Mouse (Mus musculus) heart, postnatal 36 days (tissue): ENCODE measurements around the gene Rhpn2. TPM values are rescaled to one million over a fixed set of nuclear protein-coding genes. Genes with fewer than 3 reads are reported as not detected.

ENCODE experiments used
- DNase-seq, 2 experiments: peaks; one replicate each; pipeline ENCODE4 v3.0.0; 2021 to 2022
- intact Hi-C: fragments of 180-260 bp; cut with DNase I; formaldehyde crosslinking; loops from one replicate; pipeline ENCODE4 v1.15.1; 2025
- total RNA-seq, 2 experiments: library from RNA; stranded (reverse); gene quantifications; 2 replicates each; pipeline ENCODE4 v1.2.3; 2021

The Rhpn2 gene
- total RNA-seq, 2 experiments from 2014 or later = 4.5 to 6.1 TPM

- intact Hi-C loops = no loop called here
- DNase-seq = no peak
Measured at GRCm38 (mm10) chr7:35381861-35382260, 47.9 kb downstream of the Rhpn2 start.

DNA sequence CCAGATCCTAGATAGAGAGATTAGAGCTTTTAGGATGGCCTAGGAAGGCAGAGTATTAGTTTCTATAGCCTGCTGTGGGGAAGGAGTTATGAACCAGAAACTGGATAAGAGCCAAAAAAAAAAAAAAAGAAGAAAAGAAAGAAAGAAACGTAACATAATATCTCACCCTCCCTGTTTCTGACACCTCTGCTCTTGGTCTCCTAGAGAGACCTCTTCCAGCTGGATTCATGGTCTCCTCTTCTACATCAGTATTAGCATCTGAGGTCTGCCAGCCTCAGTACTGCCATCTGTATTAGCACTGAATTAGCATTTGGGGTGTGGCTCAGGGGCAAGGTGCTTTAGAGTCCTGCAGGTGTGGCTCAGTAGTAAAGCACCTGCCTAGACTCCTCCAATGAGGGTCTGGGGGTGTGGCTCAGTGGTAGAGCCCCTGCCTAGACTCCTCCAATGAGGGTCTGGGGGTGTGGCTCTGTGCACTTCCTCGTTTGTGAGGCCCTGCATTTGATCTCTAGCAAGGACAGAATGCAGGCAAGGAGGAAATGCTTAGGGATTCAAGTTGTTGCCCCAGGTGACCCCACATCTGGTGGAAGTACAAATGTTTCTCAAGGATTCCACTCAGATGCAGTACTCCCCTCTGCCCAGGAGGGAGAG, 48.9 kb downstream of the Rhpn2 start:
- DNase-seq = no peak
- intact Hi-C loops = no loop called here

DNA sequence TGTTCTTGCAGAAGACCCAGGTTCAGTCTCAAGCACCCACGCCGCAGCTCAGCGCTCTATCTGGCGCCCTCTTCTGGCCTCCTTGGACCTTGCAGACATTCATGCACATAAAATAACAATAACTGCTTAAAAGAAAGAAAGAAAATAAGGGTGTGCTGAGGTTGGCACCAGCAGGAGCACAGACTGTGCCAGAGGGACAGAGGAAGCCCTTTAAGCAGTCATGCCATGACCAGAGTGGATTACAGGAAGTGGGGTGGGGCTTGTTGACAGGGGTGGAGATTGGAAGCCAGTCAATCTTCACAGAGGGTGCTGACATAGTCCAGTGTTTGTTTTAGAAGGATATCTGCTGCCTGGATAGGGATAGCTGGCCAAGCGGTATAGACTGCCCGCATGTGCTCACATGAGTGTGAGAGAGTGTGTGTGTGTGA, 52.6 kb downstream of the Rhpn2 start:
- intact Hi-C loops = no loop called here
- DNase-seq = peak in 1 of 2 experiments; percentile 15

DNA sequence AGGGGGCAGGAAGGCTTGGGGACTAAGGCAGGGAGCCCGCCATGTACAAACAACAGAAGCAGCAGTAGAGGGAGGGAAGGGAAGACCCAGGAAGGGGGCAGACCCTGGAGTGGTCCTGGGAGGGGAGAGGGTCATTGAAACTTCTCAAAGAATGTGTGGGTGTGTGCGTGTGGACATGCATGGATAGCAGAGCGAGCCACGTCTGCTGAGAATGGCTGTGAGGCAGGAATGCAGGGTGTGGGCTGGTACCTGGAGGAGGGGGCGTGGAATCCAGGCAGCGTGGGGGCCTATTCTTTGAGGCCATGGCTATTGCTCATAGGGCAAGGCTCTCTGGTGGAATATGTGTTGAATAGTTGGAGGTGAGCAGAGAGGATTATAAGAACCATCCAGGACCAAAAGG, 54.7 kb downstream of the Rhpn2 start:
- DNase-seq = no peak
- intact Hi-C loops = no loop called here

GRCm38 (mm10) chr7:35392935-35393334, 59.0 kb downstream of the Rhpn2 start:
- intact Hi-C loops = loop anchor here (1.0 to 10.0 kb wide), 5 partner anchors 60 to 1008 kb away; partner anchors contain the start of genes Ankrd27, Pdcd5 and Rgs9bp
- peak; percentile 12 to 33 for DNase-seq

GRCm38 (mm10) chr7:35395734-35396456, 61.9 kb downstream of the Rhpn2 start:
- no peak for DNase-seq
- intact Hi-C loops = loop anchor here (5.0 to 10.0 kb wide), 4 partner anchors 79 to 1011 kb away; partner anchors contain the start of genes Ankrd27, Gpatch1, Pdcd5 and Rgs9bp

GRCm38 (mm10) chr7:35396542-35397168, 62.7 kb downstream of the Rhpn2 start, which contains the start of the genes Faap24 and Cep89:
TSS of gene Faap24 (minus strand) at chr7:35396836.
TSS of gene Cep89 (plus strand) at chr7:35397035.
- intact Hi-C loops = loop anchor here (5.0 to 10.0 kb wide), 4 partner anchors 79 to 1012 kb away; partner anchors contain the start of genes Ankrd27, Gpatch1, Pdcd5 and Rgs9bp
- DNase-seq = peak; percentile 92 to 96

GRCm38 (mm10) chr7:35401169-35401568, 67.2 kb downstream of the Rhpn2 start:
- DNase-seq = no peak
- intact Hi-C loops = no loop called here

DNA sequence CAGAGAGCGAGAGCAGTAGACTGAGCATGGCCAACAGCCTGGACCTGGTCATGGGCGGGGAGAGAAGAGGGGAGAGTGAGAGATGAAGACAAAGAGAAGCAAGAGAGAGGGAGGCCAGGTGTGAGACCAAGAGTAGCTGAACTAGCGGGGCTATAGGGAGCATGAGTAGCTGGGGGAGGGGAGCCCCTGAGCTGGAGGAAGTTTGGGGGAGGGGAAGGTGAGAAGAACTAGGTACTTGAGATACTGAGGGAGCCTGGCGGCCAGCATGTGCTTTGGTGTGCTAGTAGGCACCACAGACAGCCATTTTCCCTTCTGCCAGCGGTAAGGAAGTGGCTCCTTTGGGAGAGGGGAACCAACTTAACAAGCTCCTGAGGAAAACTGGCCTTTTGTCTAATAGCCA, 81.3 kb downstream of the Rhpn2 start:
- intact Hi-C loops = no loop called here
- DNase-seq = no peak

DNA sequence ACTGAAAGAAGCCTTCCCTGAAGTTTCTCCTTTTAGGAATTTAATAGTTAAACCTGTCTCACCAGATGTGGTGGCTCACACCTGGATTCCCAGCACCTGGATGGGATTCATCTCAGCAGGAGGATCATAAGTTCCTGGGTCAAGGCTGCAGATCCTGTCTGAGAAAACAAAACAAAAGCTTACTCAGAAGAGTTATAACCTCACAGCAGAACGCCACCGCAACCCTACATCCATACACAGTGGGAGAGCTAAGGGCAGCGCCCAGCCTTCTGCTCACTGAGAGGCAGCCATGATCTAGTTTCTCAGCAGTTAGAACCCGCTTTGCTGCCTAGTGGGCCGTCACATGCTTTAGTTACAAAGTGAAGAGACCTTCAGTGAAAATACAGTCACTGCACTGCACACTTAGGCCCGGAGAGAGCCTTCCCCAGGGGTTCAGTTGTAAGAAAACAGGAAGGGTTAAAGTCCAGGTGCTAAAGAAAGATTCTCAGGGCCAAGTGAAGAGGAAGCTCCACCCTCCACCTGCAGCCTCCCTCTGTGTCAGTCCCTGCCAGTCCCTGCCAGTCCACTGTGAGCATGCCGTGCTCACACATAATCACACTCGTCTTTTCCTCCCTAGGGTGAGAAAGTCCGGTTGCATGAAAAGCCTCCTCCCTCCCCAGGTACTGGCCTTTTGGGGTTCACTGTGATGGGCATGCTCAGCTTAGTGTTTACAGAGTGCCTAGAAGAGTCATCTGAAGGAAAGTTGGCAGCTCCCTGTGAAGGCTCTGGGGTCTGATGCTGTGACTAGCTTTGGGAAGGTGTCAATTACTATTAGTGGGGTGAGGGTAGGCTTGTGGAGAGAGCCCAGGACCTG, 82.1 kb downstream of the Rhpn2 start:
- intact Hi-C loops = no loop called here

DNA sequence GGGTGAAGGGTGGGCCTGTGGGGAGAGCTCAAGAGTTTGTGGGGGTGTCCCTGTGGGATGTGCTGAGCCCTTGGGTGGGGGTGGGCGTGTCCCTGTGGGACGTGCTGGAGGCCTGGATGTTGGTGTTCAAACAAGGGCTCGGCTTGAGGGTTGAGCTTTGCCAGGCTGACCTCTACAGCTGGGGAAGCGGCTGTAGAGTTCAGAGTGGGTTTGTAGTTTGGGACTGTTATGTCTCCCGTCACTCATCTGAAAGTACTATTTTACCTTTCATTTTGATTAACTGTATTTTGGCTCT, 82.6 kb downstream of the Rhpn2 start:
- DNase-seq = no peak

More for the DNA sequence above, 82.1 kb downstream of the Rhpn2 start:
- DNase-seq = no peak

GRCm38 (mm10) chr7:35423071-35423470, 89.1 kb downstream of the Rhpn2 start:
- no peak for DNase-seq
- intact Hi-C loops = no loop called here

More for the DNA sequence above, 82.6 kb downstream of the Rhpn2 start:
- intact Hi-C loops = no loop called here

DNA sequence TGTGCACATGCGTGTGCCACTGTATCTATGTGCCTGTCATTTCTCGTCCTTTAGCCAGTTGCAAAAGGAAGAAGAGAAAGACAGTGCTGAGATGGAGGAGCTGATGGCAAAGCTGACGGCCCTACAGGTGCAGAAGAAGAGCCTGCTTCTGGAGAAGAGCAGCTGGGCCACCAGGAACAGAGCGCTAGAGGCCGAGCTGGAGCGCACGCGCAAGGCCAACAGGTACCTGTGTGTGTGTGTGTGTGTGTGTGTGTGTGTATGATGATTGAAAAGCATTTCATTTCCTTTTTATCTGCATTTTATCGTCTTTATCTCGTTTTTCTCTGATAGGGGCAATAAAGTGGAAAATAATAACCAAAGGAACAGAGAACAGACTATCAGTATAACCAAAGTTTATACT, 94.2 kb downstream of the Rhpn2 start:
- intact Hi-C loops = no loop called here
- DNase-seq = no peak

DNA sequence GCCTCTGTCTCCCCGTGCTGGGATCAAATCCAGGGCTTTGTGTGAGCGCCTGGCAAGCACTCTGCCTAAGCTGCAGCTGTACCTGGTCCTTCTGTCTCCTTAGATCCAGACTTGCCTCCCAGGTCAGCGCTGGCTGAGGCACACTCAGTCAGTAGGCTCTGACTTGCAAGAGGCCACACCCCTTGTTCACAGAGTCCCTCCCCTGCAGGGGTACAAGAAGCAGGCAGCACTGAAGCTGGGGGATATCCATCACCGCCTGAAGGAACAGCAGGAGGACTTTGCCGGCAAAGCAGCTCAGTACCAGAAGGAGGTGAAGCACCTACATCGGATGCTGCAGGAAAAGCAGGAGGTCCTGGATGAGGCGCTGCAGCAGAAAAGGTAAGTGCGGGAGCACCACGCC, 101.3 kb downstream of the Rhpn2 start:
- intact Hi-C loops = loop anchor here (10.0 kb wide), 1 partner anchor 60 kb away; no protein-coding TSS in a partner anchor
- DNase-seq = no peak

Other genes starting within 250 kb of the Rhpn2 start
- gene Cebpa, start 214.9 kb upstream of the Rhpn2 start, total RNA-seq = 1 to 10 TPM; 4.5 to 9.4 TPM
- 1 to 10 TPM in 1 of 2 experiments, under 1 TPM in 1; 0.19 to 1.0 TPM for gene Slc7a10, start 147.8 kb upstream of the Rhpn2 start, total RNA-seq
- gene Lrp3, start 118.7 kb upstream of the Rhpn2 start, total RNA-seq = 1 to 10 TPM; 8.2 to 9.5 TPM
- gene Gpatch1, start 15.7 kb upstream of the Rhpn2 start, total RNA-seq = 10 to 100 TPM; 10.9 to 15.4 TPM
- 1 to 10 TPM; 1.7 to 1.9 TPM for gene Faap24, start 62.7 kb downstream of the Rhpn2 start, total RNA-seq
- gene Cep89, start 62.9 kb downstream of the Rhpn2 start, total RNA-seq = 10 to 100 TPM; 13.0 to 14.1 TPM
- gene Slc7a9, start 114.6 kb downstream of the Rhpn2 start, total RNA-seq = not detected
- gene Tdrd12, start 203.6 kb downstream of the Rhpn2 start, total RNA-seq = not detected
- 10 to 100 TPM; 66.8 to 82.3 TPM for gene Nudt19, start 222.1 kb downstream of the Rhpn2 start, total RNA-seq